11 mouse cellular contexts compared by ENCODE assay signal in genomic region chr8:47889936-47890813, GRCm38 (mm10).
A peak's percentile ranks its signal among the peaks of the same experiment; 100 is the strongest.
DNase-seq lines count a peak whose midpoint lies in the region; ATAC-seq lines count a peak whose summit lies in the region.
"Had no signal": no experiment of that assay in that cellular context is flagged by ENCODE, and none has a peak within 500 bp of the region (broad histone marks: within the 10 kb centered on the region; RNA-seq: fewer than 3 reads in every experiment).

No protein-coding gene starts in this region.

- H3K4me3 ChIP-seq in heart, embryonic 10.5 days, result peak overlapping the region; percentile 36
- no peak overlapping the region for H3K4me3 ChIP-seq in hindbrain, embryonic 13.5 days
- H3K4me3 ChIP-seq in neural tube, embryonic 13.5 days, result no peak overlapping the region

- no peak overlapping the region; the same call in 1 of the 2 replicates for H3K4me2 ChIP-seq in hindbrain, embryonic 13.5 days
- no peak overlapping the region for H3K4me2 ChIP-seq in neural tube, embryonic 13.5 days

- ATAC-seq in hindbrain, embryonic 13.5 days (ENCODE audit: low FRiP score), result peak; percentile 76
- ATAC-seq in neural tube, embryonic 13.5 days (ENCODE audit: low read depth), result peak; percentile 67; the same call in 1 of the 2 replicates
- ATAC-seq in granulocyte monocyte progenitor cell, adult 5-6 weeks (replicated peaks; ENCODE audit: poor library complexity, severe bottlenecking), result no peak
- no peak for ATAC-seq in monocyte, adult 5-6 weeks (replicated peaks; ENCODE audit: insufficient number of reproducible peaks, low FRiP score, low TSS enrichment, poor library complexity, severe bottlenecking)
- ATAC-seq: intestine, postnatal 0 days had no signal

- no peak overlapping the region for H3K9ac ChIP-seq in hindbrain, embryonic 13.5 days
- H3K9ac ChIP-seq in neural tube, embryonic 13.5 days, result no peak overlapping the region

- H3K36me3 ChIP-seq in heart, embryonic 10.5 days, result peaks cover 17% of the 10 kb centered on the region
- H3K36me3 ChIP-seq in hindbrain, embryonic 13.5 days, result no peaks in the 10 kb centered on the region
- H3K36me3 ChIP-seq in neural tube, embryonic 13.5 days, result no peaks in the 10 kb centered on the region

- H3K9me3 ChIP-seq in heart, embryonic 10.5 days, result no peaks in the 10 kb centered on the region
- no peaks in the 10 kb centered on the region for H3K9me3 ChIP-seq in hindbrain, embryonic 13.5 days
- no peaks in the 10 kb centered on the region for H3K9me3 ChIP-seq in neural tube, embryonic 13.5 days

- 36% methylated on average over 23 of the region's 23 CpGs for WGBS in heart, embryonic 10.5 days
- WGBS in hindbrain, embryonic 13.5 days, result 58% methylated on average over 23 of the region's 23 CpGs
- 66% methylated on average over 23 of the region's 23 CpGs for WGBS in neural tube, embryonic 13.5 days

- peak overlapping the region; percentile 73 for H3K27ac ChIP-seq in heart, embryonic 10.5 days
- 0 out of 2 replicates have a peak overlapping the region, but pooled peaks have one; percentile 8 for H3K27ac ChIP-seq in hindbrain, embryonic 13.5 days
- H3K27ac ChIP-seq in neural tube, embryonic 13.5 days (replicated peaks), result no peak overlapping the region

- no peak for DNase-seq in heart, embryonic 10.5 days (ENCODE audit: low spot score)
- DNase-seq in heart, adult 9 months (ENCODE audit: low spot score in 2 of 2), result no peak
- DNase-seq in retina, postnatal 1 day, result peak; percentile 42
- DNase-seq in retina, embryonic 14.5 days (ENCODE audit: low spot score), result no peak
- DNase-seq: lung, adult 18-20 months; thymus, postnatal 14 days had no signal

- H3K4me1 ChIP-seq in heart, embryonic 10.5 days, result peaks cover 58% of the 10 kb centered on the region
- H3K4me1 ChIP-seq in hindbrain, embryonic 13.5 days (replicated peaks), result peaks cover 21% of the 10 kb centered on the region
- peaks cover 16% of the 10 kb centered on the region for H3K4me1 ChIP-seq in neural tube, embryonic 13.5 days (replicated peaks)

- no peaks in the 10 kb centered on the region for H3K27me3 ChIP-seq in heart, embryonic 10.5 days (ENCODE audit: insufficient read depth, poor library complexity, severe bottlenecking)
- no peaks in the 10 kb centered on the region for H3K27me3 ChIP-seq in hindbrain, embryonic 13.5 days
- H3K27me3 ChIP-seq in neural tube, embryonic 13.5 days, result no peaks in the 10 kb centered on the region

Comparison
In these comparisons a context has a peak if more than half of its experiments do, and no peak if none do; other contexts are left out.
1. ATAC-seq: peak in hindbrain, embryonic 13.5 days (single experiment) and neural tube, embryonic 13.5 days (single experiment); none in granulocyte monocyte progenitor cell, adult 5-6 weeks (single experiment) and monocyte, adult 5-6 weeks (single experiment).